Mouse (Mus musculus) midbrain, postnatal 0 days (tissue): ENCODE measurements around the gene Mxd1. TPM values are rescaled to one million over a fixed set of nuclear protein-coding genes. Genes with fewer than 3 reads are reported as not detected.

ENCODE experiments used
- ATAC-seq: fragments of 200-750 bp; cut with Nextera tagmentation; 2 replicates; pipeline ENCODE4 v1.8.0; 2017; ENCODE audit warnings: moderate number of reproducible peaks, mild to moderate bottlenecking, moderate TSS enrichment, moderate library complexity; ENCODE audit not compliant: low FRiP score
- DNase-seq: peaks from one replicate; pipeline ENCODE4 v3.0.0-alpha.2; 2015; ENCODE audit warnings: low spot score
- H3K27ac ChIP-seq: fragments of 300-500 bp; sonication (generic); 2 replicates; pipeline ENCODE4 v1.5.1; 2014; ENCODE audit warnings: low read depth, mild to moderate bottlenecking, low read length, mixed read lengths
- H3K27me3 ChIP-seq: fragments of 300-500 bp; sonication (generic); 2 replicates; pipeline ENCODE4 v1.6.1; 2014; ENCODE audit warnings: low read length, control low read depth, mixed read lengths; ENCODE audit not compliant: insufficient read depth
- H3K36me3 ChIP-seq: fragments of 300-500 bp; sonication (generic); 2 replicates; pipeline ENCODE4 v1.6.1; 2014; ENCODE audit warnings: low read length, control low read depth, mixed read lengths; ENCODE audit not compliant: insufficient read depth
- H3K4me1 ChIP-seq: fragments of 300-500 bp; sonication (generic); 2 replicates; pipeline ENCODE4 v1.6.1; 2014; ENCODE audit warnings: mild to moderate bottlenecking, control low read depth, antibody characterized with exemption, low read length, mixed read lengths; ENCODE audit not compliant: insufficient read depth
- H3K4me2 ChIP-seq: fragments of 300-500 bp; sonication (generic); 2 replicates; pipeline ENCODE4 v1.6.1; 2014; ENCODE audit warnings: low read depth, mild to moderate bottlenecking, low read length, mixed read lengths; ENCODE audit not compliant: poor library complexity, severe bottlenecking
- H3K4me3 ChIP-seq: fragments of 300-500 bp; sonication (generic); 2 replicates; pipeline ENCODE4 v1.5.1; 2014; ENCODE audit warnings: low read depth, mild to moderate bottlenecking, low read length, moderate library complexity
- H3K9ac ChIP-seq: fragments of 300-500 bp; sonication (generic); replicated peaks from 2 replicates; pipeline ENCODE4 v1.6.1; 2014; ENCODE audit warnings: mild to moderate bottlenecking, low read length, moderate library complexity, mixed read lengths; ENCODE audit not compliant: poor library complexity, severe bottlenecking
- H3K9me3 ChIP-seq: fragments of 300-500 bp; sonication (generic); 2 replicates; pipeline ENCODE4 v1.6.1; 2016; ENCODE audit warnings: low read length, control low read depth
- CTCF ChIP-seq: IDR thresholded peaks from 2 replicates; pipeline ENCODE4 v1.5.1; 2016; ENCODE audit warnings: antibody characterized with exemption, mild to moderate bottlenecking
- WGBS: fragments of 180-500 bp; shearing (Covaris S2); extraction: QIAGEN DNeasy Blood & Tissue Kit; methylation state at CpG from one replicate; pipeline ENCODE4 v1.1.7; 2014; 5-methylcytosine and 5-hydroxymethylcytosine counted together
- polyA plus RNA-seq: library from polyadenylated mRNA; unstranded; fragments of >200 nt; fragmentation: Nextera tagmentation; extraction: Ambion mirVana; gene quantifications from 2 replicates; pipeline ENCODE4 v1.2.1, GENCODE M21; 2015
- total RNA-seq: library from RNA; depleted of rRNA; stranded (reverse); fragments of >200 nt; gene quantifications from 2 replicates; pipeline ENCODE4 v1.2.3, GENCODE M21; 2014

Mxd1 gene
- total and polyA plus RNA-seq, 2 experiments from 2014 or later: 12.7 to 13.1 TPM

- Histone ChIP-seq H3K4me3 (no peak overlapping the region), H3K27ac (no peak overlapping the region; the same call in 1 of the 2 replicates), H3K9me3 (no peaks in the 10 kb centered on the region), H3K27me3 (no peaks in the 10 kb centered on the region), H3K4me1 (peaks cover 9% of the 10 kb centered on the region; the same call in 1 of the 2 replicates), H3K9ac (no peak overlapping the region), H3K36me3 (peaks cover 22% of the 10 kb centered on the region), H3K4me2 (no peak overlapping the region)
- TF ChIP-seq CTCF: peak; percentile 99
- ATAC-seq: no peak
- 10% methylated on average over 2 of the region's 2 CpGs for WGBS
- DNase-seq: peak; percentile 87
Measured at GRCm38 (mm10) chr6:86670873-86671272, 1.9 kb upstream of the Mxd1 start.

DNA sequence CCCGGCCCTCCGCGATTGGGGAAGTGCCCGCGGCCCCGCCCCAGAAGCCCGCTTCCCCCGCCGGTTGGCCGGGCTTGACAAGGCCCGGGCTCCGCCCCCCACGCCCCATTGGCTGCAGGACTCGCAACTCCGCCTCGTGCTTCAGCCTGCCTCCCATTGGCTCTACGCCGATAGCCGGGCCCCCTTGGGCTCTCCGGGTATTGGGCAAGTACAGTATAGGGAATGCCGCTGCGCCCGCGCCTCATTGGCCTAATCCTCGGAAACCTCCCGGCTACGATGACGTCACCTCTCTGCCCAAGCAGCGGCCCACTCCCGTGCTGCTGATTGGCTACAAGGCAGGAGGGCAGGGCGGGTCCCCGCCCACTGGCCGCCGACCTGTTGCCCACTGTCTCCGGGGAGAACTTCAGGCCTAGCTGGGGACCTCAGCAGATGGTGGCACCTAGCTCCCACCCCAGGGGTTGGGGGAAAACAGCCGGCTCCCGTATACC, 323 bp upstream of the Mxd1 start:
- peak overlapping the region; percentile 86 for H3K4me3 ChIP-seq
- peak overlapping the region; percentile 63 for H3K9ac ChIP-seq
- no peaks in the 10 kb centered on the region for H3K27me3 ChIP-seq
- no peaks in the 10 kb centered on the region for H3K9me3 ChIP-seq
- no peak for TF ChIP-seq CTCF
- H3K36me3 ChIP-seq: peaks cover 19% of the 10 kb centered on the region
- peak overlapping the region; percentile 81 for H3K4me2 ChIP-seq
- peaks cover 9% of the 10 kb centered on the region; the same call in 1 of the 2 replicates for H3K4me1 ChIP-seq
- DNase-seq (peak; percentile 100), ATAC-seq (peak; percentile 100)
- H3K27ac ChIP-seq: peak overlapping the region; percentile 70
- under 1% methylated on average over 31 of the region's 37 CpGs for WGBS

DNA sequence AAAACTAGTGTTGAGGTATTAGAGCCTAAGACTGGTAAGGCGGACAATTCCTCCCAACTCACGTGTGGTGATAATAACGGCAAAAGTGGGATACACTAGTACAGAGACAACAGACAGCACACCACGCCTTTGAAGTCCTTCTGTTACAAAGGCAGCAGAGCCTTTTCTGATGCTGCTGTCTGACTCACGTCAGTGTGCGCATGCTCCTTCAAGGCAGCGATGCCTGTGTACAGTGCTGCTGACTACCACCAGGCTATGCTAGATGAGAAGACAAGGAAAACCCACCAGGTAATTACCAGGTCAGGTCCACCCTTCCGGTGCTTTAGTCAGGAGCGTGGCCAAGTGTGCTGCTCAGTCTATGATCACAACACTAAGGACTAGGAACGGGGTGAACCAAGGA, 1.9 kb downstream of the Mxd1 start:
- no peak overlapping the region for H3K4me3 ChIP-seq
- DNase-seq (no peak), ATAC-seq (no peak)
- H3K4me2 ChIP-seq: peak overlapping the region; percentile 61; the same call in 1 of the 2 replicates
- TF ChIP-seq CTCF: no peak
- H3K27me3 ChIP-seq: no peaks in the 10 kb centered on the region
- H3K36me3 ChIP-seq: peaks cover 18% of the 10 kb centered on the region
- no peak overlapping the region for H3K27ac ChIP-seq
- no peaks in the 10 kb centered on the region for H3K9me3 ChIP-seq
- H3K4me1 ChIP-seq: peaks cover 9% of the 10 kb centered on the region; the same call in 1 of the 2 replicates
- H3K9ac ChIP-seq: no peak overlapping the region
- WGBS: 89% methylated on average over 10 of the region's 10 CpGs

DNA sequence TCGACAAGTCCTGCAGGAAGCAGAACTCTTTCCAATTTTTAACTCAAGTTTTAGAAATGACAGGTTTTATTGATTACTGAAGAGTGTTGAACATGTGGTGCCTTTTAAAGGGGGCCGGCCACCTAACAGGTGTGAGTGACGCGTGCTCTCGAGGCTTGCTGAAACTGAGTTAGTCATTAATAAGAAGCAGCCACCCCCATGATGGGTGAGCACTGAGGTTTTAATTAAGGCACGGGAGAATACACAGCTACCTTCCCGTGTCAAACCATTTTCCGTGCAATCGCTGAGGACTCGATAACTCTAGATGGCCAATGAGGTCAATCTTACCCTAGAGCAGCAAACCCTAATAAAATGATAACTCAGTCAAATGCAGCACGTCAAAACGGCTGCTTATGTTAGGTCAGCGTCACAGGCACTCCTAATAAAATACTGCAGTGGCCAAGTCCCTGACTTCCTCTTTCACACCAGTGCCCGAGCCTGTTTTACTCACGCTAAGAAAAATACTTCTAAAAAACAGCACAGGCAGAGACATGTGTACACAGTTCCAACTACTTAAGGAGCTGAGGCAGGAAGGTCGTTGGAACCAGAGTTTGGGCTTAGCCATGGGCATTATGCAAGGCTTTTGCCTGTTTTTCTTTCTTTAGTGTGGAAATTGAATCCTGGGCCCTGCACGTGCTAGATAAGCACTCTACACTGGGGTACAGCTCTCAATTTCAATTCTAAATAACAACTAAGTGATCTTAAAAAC, 3.2 kb downstream of the Mxd1 start:
- ATAC-seq: no peak
- TF ChIP-seq CTCF: no peak
- no peaks in the 10 kb centered on the region for H3K27me3 ChIP-seq

DNA sequence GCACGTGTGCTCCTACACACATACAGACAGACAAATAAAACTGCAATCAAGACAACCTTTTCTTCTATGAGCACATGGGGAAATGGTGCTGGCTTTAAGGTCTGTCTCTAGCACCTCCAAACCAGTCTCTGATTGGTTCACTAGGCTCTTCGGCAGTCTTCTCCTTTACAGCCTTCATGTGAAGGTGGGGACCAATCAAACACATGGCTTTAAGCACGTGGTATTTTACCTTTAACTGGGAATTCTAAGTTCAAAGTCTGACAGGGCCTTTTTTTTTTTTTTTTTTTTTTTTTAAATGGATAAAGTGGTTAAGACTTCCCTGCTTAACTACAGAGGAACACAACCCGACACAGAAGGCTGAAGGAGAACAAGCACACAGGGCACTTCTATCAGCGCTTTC, 3.9 kb downstream of the Mxd1 start:
- Histone ChIP-seq H3K9me3 (no peaks in the 10 kb centered on the region), H3K4me2 (no peak overlapping the region), H3K9ac (no peak overlapping the region), H3K27me3 (no peaks in the 10 kb centered on the region), H3K4me1 (peaks cover 9% of the 10 kb centered on the region; the same call in 1 of the 2 replicates), H3K27ac (no peak overlapping the region), H3K4me3 (no peak overlapping the region), H3K36me3 (peaks cover 32% of the 10 kb centered on the region)
- TF ChIP-seq CTCF: no peak
- no peak for ATAC-seq
- WGBS: 81% methylated on average over 5 of the region's 5 CpGs
- DNase-seq: no peak

More for the DNA sequence above, 3.2 kb downstream of the Mxd1 start:
- H3K4me1 ChIP-seq: peaks cover 9% of the 10 kb centered on the region; the same call in 1 of the 2 replicates
- 84% methylated on average over 17 of the region's 17 CpGs for WGBS
- peaks cover 27% of the 10 kb centered on the region for H3K36me3 ChIP-seq
- no peak overlapping the region for H3K4me2 ChIP-seq
- H3K27ac ChIP-seq: no peak overlapping the region
- no peak overlapping the region for H3K4me3 ChIP-seq
- no peak overlapping the region for H3K9ac ChIP-seq
- DNase-seq: no peak
- no peaks in the 10 kb centered on the region for H3K9me3 ChIP-seq

DNA sequence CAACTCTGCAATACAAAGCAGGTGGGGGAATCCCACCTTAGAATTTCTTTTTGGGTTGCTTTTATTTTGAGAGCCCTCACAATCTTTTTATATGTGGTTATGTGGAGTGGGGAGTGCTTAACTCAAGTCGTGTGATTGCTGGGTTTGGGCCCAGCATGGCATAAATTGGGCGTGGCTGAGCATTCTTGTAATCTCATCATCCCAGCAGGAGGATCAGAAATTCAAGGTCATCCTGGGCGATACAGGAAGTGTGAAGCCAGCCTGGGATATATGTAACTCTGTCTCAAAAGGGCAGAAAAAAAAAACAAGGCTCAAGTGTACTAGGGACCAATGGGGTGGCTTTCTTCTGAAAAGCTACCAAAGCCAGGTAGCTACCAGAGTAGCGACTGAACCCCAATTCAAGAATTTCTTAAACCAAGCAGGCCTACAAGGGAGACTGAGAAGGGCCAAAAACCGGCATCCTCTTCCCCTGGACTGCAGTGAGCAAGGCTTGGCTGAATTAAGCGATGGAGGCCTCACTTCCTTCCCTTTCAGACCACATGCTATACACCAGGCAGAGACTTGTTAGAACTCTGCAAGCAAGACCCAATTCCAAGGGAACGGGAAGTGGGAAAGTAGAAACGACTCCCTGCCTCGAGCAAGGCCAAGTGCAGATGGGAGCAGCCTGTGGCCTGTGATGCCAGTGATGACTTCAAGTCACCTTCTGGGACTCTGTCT, 8.6 kb downstream of the Mxd1 start:
- 81% methylated on average over 9 of the region's 9 CpGs for WGBS
- Histone ChIP-seq H3K27me3 (no peaks in the 10 kb centered on the region), H3K4me3 (no peak overlapping the region), H3K4me2 (no peak overlapping the region), H3K4me1 (no peaks in the 10 kb centered on the region), H3K27ac (no peak overlapping the region), H3K36me3 (peaks cover 50% of the 10 kb centered on the region), H3K9ac (no peak overlapping the region), H3K9me3 (no peaks in the 10 kb centered on the region)
- no peak for TF ChIP-seq CTCF
- DNase-seq (no peak), ATAC-seq (no peak)
